Mouse (Mus musculus): ENCODE measurements around the gene Gjb1. TPM values are rescaled to one million over a fixed set of nuclear protein-coding genes. Genes with fewer than 3 reads are reported as not detected.

Gjb1 gene
- total and polyA plus RNA-seq, 3 experiments, result not detected

GRCm38 (mm10) chrX:101379744-101380143 lies 3.6 kb downstream of the Gjb1 start:
- H3K4me1 ChIP-seq (ENCODE audit: control insufficient read depth in 1 of 2, insufficient read depth in 2 of 2), result no peaks in the 10 kb centered on the region
- no peak overlapping the region for H3K4me2 ChIP-seq (ENCODE audit: insufficient read depth, low read depth, poor library complexity, severe bottlenecking)
- no peak for TF ChIP-seq NRF1 (IDR thresholded peaks at IDR 0.05; ENCODE audit: low read depth, low read length)
- TF ChIP-seq TCF12 (IDR thresholded peaks at IDR 0.05; ENCODE audit: low read depth, low read length), result no peak
- no peak for TF ChIP-seq ZMIZ1 (IDR thresholded peaks at IDR 0.05; ENCODE audit: low read depth, low read length)
- TF ChIP-seq MAFK (IDR thresholded peaks at IDR 0.05; ENCODE audit: insufficient replicate concordance, low read length), result no peak
- no peak for TF ChIP-seq NELFE (IDR thresholded peaks at IDR 0.05; ENCODE audit: low read depth, low read length)
- no peaks in the 10 kb centered on the region for H3K79me2 ChIP-seq (replicated peaks; ENCODE audit: control insufficient read depth, extremely low read depth, insufficient read depth, poor library complexity, severe bottlenecking)
- in situ Hi-C loops (cut with MboI; ENCODE audit: low pct_ligation_motif_present, low pct_unique_long_range_greater_than_20kb, low sequenced_read_pairs), result no loop called here
- no peak overlapping the region for H3K9ac ChIP-seq (ENCODE audit: insufficient read depth, low read depth)
- H3K36me3 ChIP-seq (replicated peaks in 1 of 2; ENCODE audit: control insufficient read depth in 1 of 2, insufficient read depth in 1 of 2, low read length in 1 of 2), result no peaks in the 10 kb centered on the region
- H3K9me3 ChIP-seq (replicated peaks; ENCODE audit: low read length), result no peaks in the 10 kb centered on the region
- DNase-seq (ENCODE audit: extremely low read depth), result no peak
- H3K4me3 ChIP-seq (replicated peaks in 1 of 3; ENCODE audit: low read depth in 2 of 3, low read length in 2 of 3, poor library complexity in 1 of 3), result no peak overlapping the region
- dilution Hi-C loops (cut with MboI; ENCODE audit: extremely low pct_ligation_motif_present, extremely low pct_unique_long_range_greater_than_20kb, low sequenced_read_pairs), result no loop called here
- no peak overlapping the region for H3K27ac ChIP-seq (ENCODE audit: insufficient read depth, low read depth)
- H3K27me3 ChIP-seq (replicated peaks), result no peaks in the 10 kb centered on the region

- no peak for DNase-seq (ENCODE audit: extremely low read depth)
- Histone ChIP-seq H3K4me3 (replicated peaks in 1 of 3; ENCODE audit: low read depth in 2 of 3, low read length in 2 of 3, poor library complexity in 1 of 3) (no peak overlapping the region), H3K9ac (ENCODE audit: insufficient read depth, low read depth) (no peak overlapping the region), H3K4me1 (ENCODE audit: control insufficient read depth in 1 of 2, insufficient read depth in 2 of 2) (no peaks in the 10 kb centered on the region), H3K9me3 (replicated peaks; ENCODE audit: low read length) (no peaks in the 10 kb centered on the region), H3K27ac (ENCODE audit: insufficient read depth, low read depth) (no peak overlapping the region), H3K4me2 (ENCODE audit: insufficient read depth, low read depth, poor library complexity, severe bottlenecking) (no peak overlapping the region), H3K36me3 (replicated peaks in 1 of 2; ENCODE audit: control insufficient read depth in 1 of 2, insufficient read depth in 1 of 2, low read length in 1 of 2) (no peaks in the 10 kb centered on the region), H3K27me3 (replicated peaks) (no peaks in the 10 kb centered on the region), H3K79me2 (replicated peaks; ENCODE audit: control insufficient read depth, extremely low read depth, insufficient read depth, poor library complexity, severe bottlenecking) (no peaks in the 10 kb centered on the region)
- no peak for TF ChIP-seq CHD2 (IDR thresholded peaks at IDR 0.05; ENCODE audit: low read length)
- TF ChIP-seq MXI1 (IDR thresholded peaks at IDR 0.05; ENCODE audit: low read depth, low read length), result no peak
- no peak for TF ChIP-seq POLR2AphosphoS2 (IDR thresholded peaks at IDR 0.05; ENCODE audit: low read depth, low read length)
- no peak for TF ChIP-seq ZC3H11A (IDR thresholded peaks at IDR 0.05; ENCODE audit: low read depth, low read length)
- TF ChIP-seq MAFK (IDR thresholded peaks at IDR 0.05; ENCODE audit: insufficient replicate concordance, low read length), result no peak
- no peak for TF ChIP-seq CTCF (conservative IDR thresholded peaks at IDR 0.05 in 1 of 2, IDR thresholded peaks at IDR 0.05 in 1 of 2; ENCODE audit: low read depth in 2 of 2, low read length in 2 of 2)
- TF ChIP-seq JUND (conservative IDR thresholded peaks at IDR 0.05; ENCODE audit: low read depth, low read length), result no peak
- TF ChIP-seq ELF1 (IDR thresholded peaks at IDR 0.05; ENCODE audit: low read depth, low read length), result no peak
- no peak for TF ChIP-seq USF1 (IDR thresholded peaks at IDR 0.05; ENCODE audit: low read depth, low read length)
- TF ChIP-seq E2F4 (IDR thresholded peaks at IDR 0.05; ENCODE audit: insufficient replicate concordance, low read depth, low read length), result no peak
- no peak for TF ChIP-seq PAX5 (IDR thresholded peaks at IDR 0.05; ENCODE audit: low read length)
- no peak for TF ChIP-seq POLR2A (IDR thresholded peaks at IDR 0.05; ENCODE audit: low read depth, low read length)
- TF ChIP-seq JUN (IDR thresholded peaks at IDR 0.05; ENCODE audit: insufficient read depth, low read depth, low read length), result no peak
- no peak for TF ChIP-seq GABPA (IDR thresholded peaks at IDR 0.05; ENCODE audit: insufficient replicate concordance, low read depth, low read length)
- TF ChIP-seq MYC (IDR thresholded peaks at IDR 0.05; ENCODE audit: low read depth, low read length), result no peak
- in situ Hi-C loops (cut with MboI; ENCODE audit: low pct_ligation_motif_present, low pct_unique_long_range_greater_than_20kb, low sequenced_read_pairs) (no loop called here), dilution Hi-C loops (cut with MboI; ENCODE audit: extremely low pct_ligation_motif_present, extremely low pct_unique_long_range_greater_than_20kb, low sequenced_read_pairs) (no loop called here)
Measured at GRCm38 (mm10) chrX:101383455-101383854, 7.3 kb downstream of the Gjb1 start.

Measured in CH12.LX (cell line).